ENCODE assay signal across 7 mouse cellular contexts in the genomic region with DNA sequence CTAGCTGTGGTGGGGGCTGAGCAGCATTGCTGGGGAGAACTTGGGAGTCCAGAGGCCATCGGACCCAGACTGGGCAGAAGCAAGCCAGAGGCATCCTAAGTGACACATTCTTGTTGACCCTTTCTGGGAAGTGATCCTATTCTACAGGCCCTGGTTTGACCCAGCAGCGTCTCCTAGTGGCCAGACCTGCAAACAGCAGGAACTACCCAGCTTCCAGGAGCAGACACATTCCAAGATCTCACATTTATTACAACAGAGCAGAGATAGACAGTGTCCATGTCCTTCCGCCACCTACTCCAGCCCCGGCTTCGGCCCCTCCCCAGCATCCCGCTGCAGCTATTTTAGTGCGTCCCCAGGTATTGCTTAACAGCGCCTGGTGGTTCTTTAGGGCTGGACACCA. TPM values are rescaled to one million over a fixed set of nuclear protein-coding genes. Genes with fewer than 3 reads are reported as not detected.
DNase-seq lines count a peak whose midpoint lies in the region; ATAC-seq and TF ChIP-seq lines count a peak whose summit lies in the region.

No protein-coding gene starts in this region.

- peaks cover 9% of the 10 kb centered on the region for H3K36me3 ChIP-seq in forebrain, embryonic 12.5 days (replicated peaks)
- H3K36me3 ChIP-seq in liver, embryonic 13.5 days: no peaks in the 10 kb centered on the region

- no peaks in the 10 kb centered on the region for H3K27me3 ChIP-seq in forebrain, embryonic 12.5 days
- peaks cover 41% of the 10 kb centered on the region for H3K27me3 ChIP-seq in liver, embryonic 13.5 days

- TF ChIP-seq POLR2A in olfactory bulb, adult 2 months (IDR thresholded peaks at IDR 0.05; ENCODE audit: insufficient read depth, low read depth, low read length): no peak

- no peak overlapping the region for H3K9ac ChIP-seq in forebrain, embryonic 12.5 days
- H3K9ac ChIP-seq in liver, embryonic 13.5 days: no peak overlapping the region

- peak; percentile 46 for TF ChIP-seq CTCF in olfactory bulb, adult 2 months (IDR thresholded peaks at IDR 0.05; ENCODE audit: insufficient read depth, low read depth, low read length)

- H3K4me3 ChIP-seq in forebrain, embryonic 12.5 days (replicated peaks): no peak overlapping the region
- H3K4me3 ChIP-seq in liver, embryonic 13.5 days (replicated peaks): no peak overlapping the region
- no peak overlapping the region for H3K4me3 ChIP-seq in olfactory bulb, adult 2 months (ENCODE audit: insufficient read depth, low read depth, low read length)

- ATAC-seq in forebrain, embryonic 12.5 days (ENCODE audit: low FRiP score): no peak
- ATAC-seq in liver, embryonic 13.5 days (ENCODE audit: low read depth): no peak

- peak overlapping the region; percentile 70; the same call in 1 of the 2 replicates for H3K4me2 ChIP-seq in forebrain, embryonic 12.5 days
- no peak overlapping the region for H3K4me2 ChIP-seq in liver, embryonic 13.5 days

- WGBS in forebrain, embryonic 12.5 days: 22% methylated on average over 8 of the region's 8 CpGs
- 31% methylated on average over 8 of the region's 8 CpGs for WGBS in liver, embryonic 13.5 days (ENCODE audit: insufficient replicate concordance)
- WGBS in olfactory bulb, adult 2 months: 44% methylated on average over 8 of the region's 8 CpGs

- peak; percentile 45 for DNase-seq in right cerebral cortex, adult 18-20 months
- DNase-seq in right cerebral cortex, postnatal 25 days: no peak
- peak; percentile 49 for DNase-seq in adrenal gland, adult 8-10 months
- DNase-seq in kidney, adult 8-10 months: peak; percentile 65 to 85
- DNase-seq in liver, embryonic 13.5 days: peak; percentile 48

- H3K4me1 ChIP-seq in forebrain, embryonic 12.5 days: peaks cover 45% of the 10 kb centered on the region
- H3K4me1 ChIP-seq in liver, embryonic 13.5 days (replicated peaks): peaks cover 21% of the 10 kb centered on the region
- peaks cover 16% of the 10 kb centered on the region for H3K4me1 ChIP-seq in olfactory bulb, adult 2 months (ENCODE audit: control insufficient read depth, insufficient read depth, low read length)

- no peaks in the 10 kb centered on the region for H3K9me3 ChIP-seq in forebrain, embryonic 12.5 days
- H3K9me3 ChIP-seq in liver, embryonic 13.5 days (replicated peaks): no peaks in the 10 kb centered on the region

- H3K27ac ChIP-seq in forebrain, embryonic 12.5 days: no peak overlapping the region
- no peak overlapping the region for H3K27ac ChIP-seq in liver, embryonic 13.5 days
- H3K27ac ChIP-seq in olfactory bulb, adult 2 months (ENCODE audit: insufficient read depth, low read depth, low read length): no peak overlapping the region

RNA-seq across cellular contexts. Expression of a gene that starts 1.6 kb away (rescaled TPM):
- 1 to 10 TPM; 1.1 to 3.5 (median 1.9) TPM for total RNA-seq in adrenal gland, adult 8-10 months (2022)
- polyA plus RNA-seq in forebrain, embryonic 12.5 days (2016; fragmentation: Nextera tagmentation; extraction: Ambion mirVana): 17.1 and 20.0 TPM in 2 replicates
- polyA plus RNA-seq in liver, embryonic 13.5 days (2015; fragmentation: Nextera tagmentation; extraction: Ambion mirVana): 1.0 and 1.2 TPM in 2 replicates
- not detected in 2 replicates for polyA plus RNA-seq in olfactory bulb, adult 2 months (2012; ENCODE audit: insufficient read depth, insufficient read length, low replicate concordance, missing spikeins)

RNA-seq across cellular contexts. Expression of a gene that starts 10.4 kb away (rescaled TPM):
- total RNA-seq in adrenal gland, adult 8-10 months (2022): 10 to 100 TPM; 58.4 to 85.4 (median 71.3) TPM
- polyA plus RNA-seq in forebrain, embryonic 12.5 days (2016; fragmentation: Nextera tagmentation; extraction: Ambion mirVana): 22.7 and 28.2 TPM in 2 replicates
- polyA plus RNA-seq in liver, embryonic 13.5 days (2015; fragmentation: Nextera tagmentation; extraction: Ambion mirVana): 9.5 and 9.6 TPM in 2 replicates
- polyA plus RNA-seq in olfactory bulb, adult 2 months (2012; ENCODE audit: insufficient read depth, insufficient read length, low replicate concordance, missing spikeins): not detected in 2 replicates

RNA-seq across cellular contexts. Expression of a gene that starts 16.7 kb away (rescaled TPM):
- total RNA-seq in adrenal gland, adult 8-10 months (2022): 1 to 10 TPM in 1 of 4 experiments, under 1 TPM in 3; 0.15 to 1.5 (median 0.62) TPM
- 11.9 and 14.9 TPM in 2 replicates for polyA plus RNA-seq in forebrain, embryonic 12.5 days (2016; fragmentation: Nextera tagmentation; extraction: Ambion mirVana)
- polyA plus RNA-seq in liver, embryonic 13.5 days (2015; fragmentation: Nextera tagmentation; extraction: Ambion mirVana): 0.32 and 0.41 TPM in 2 replicates
- not detected in 2 replicates for polyA plus RNA-seq in olfactory bulb, adult 2 months (2012; ENCODE audit: insufficient read depth, insufficient read length, low replicate concordance, missing spikeins)

RNA-seq across cellular contexts. Expression of a gene that starts 22.4 kb away (rescaled TPM):
- under 1 TPM; 0.43 to 0.78 (median 0.46) TPM for total RNA-seq in adrenal gland, adult 8-10 months (2022)
- polyA plus RNA-seq in forebrain, embryonic 12.5 days (2016; fragmentation: Nextera tagmentation; extraction: Ambion mirVana): 0.13 and 0.22 TPM in 2 replicates
- 0.07 and 0.08 TPM in 2 replicates for polyA plus RNA-seq in liver, embryonic 13.5 days (2015; fragmentation: Nextera tagmentation; extraction: Ambion mirVana)
- not detected in 2 replicates for polyA plus RNA-seq in olfactory bulb, adult 2 months (2012; ENCODE audit: insufficient read depth, insufficient read length, low replicate concordance, missing spikeins)

RNA-seq across cellular contexts. Expression of a gene that starts 25.6 kb away (rescaled TPM):
- 1 to 10 TPM in 2 of 4 experiments, under 1 TPM in 2; 0.20 to 2.2 (median 0.97) TPM for total RNA-seq in adrenal gland, adult 8-10 months (2022)
- 0.36 and 0.54 TPM in 2 replicates for polyA plus RNA-seq in forebrain, embryonic 12.5 days (2016; fragmentation: Nextera tagmentation; extraction: Ambion mirVana)
- polyA plus RNA-seq in liver, embryonic 13.5 days (2015; fragmentation: Nextera tagmentation; extraction: Ambion mirVana): not detected in 2 replicates
- not detected in 2 replicates for polyA plus RNA-seq in olfactory bulb, adult 2 months (2012; ENCODE audit: insufficient read depth, insufficient read length, low replicate concordance, missing spikeins)
